Mouse (Mus musculus): ENCODE data around the gene Chchd3. TPM values are rescaled to one million over a fixed set of nuclear protein-coding genes. Genes with fewer than 3 reads are reported as not detected.

Gene Chchd3
- polyA plus RNA-seq, 1 experiment from 2014 or later: 138 TPM

GRCm38 (mm10) chr6:33049705-33050420 lies 10.2 kb downstream of the Chchd3 start:
- no peak overlapping the region for H3K4me3 ChIP-seq

GRCm38 (mm10) chr6:33043480-33043879 lies 16.6 kb downstream of the Chchd3 start:
- Histone ChIP-seq H3K9ac (no peak overlapping the region), H3K27me3 (no peaks in the 10 kb centered on the region), H3K4me3 (no peak overlapping the region), H3K27ac (no peak overlapping the region), H3K4me1 (no peaks in the 10 kb centered on the region), H3K9me3 (replicated peaks) (no peaks in the 10 kb centered on the region), H3K4me2 (no peak overlapping the region), H3K36me3 (ENCODE audit: poor library complexity, severe bottlenecking) (peaks cover 38% of the 10 kb centered on the region)
- 91% methylated on average over 5 of the region's 5 CpGs for WGBS
- no peak for ATAC-seq

More at GRCm38 (mm10) chr6:33049705-33050420, 10.2 kb downstream of the Chchd3 start:
- H3K9me3 ChIP-seq (replicated peaks): no peaks in the 10 kb centered on the region
- H3K4me1 ChIP-seq: no peaks in the 10 kb centered on the region
- peaks cover 20% of the 10 kb centered on the region for H3K36me3 ChIP-seq (ENCODE audit: poor library complexity, severe bottlenecking)
- H3K27ac ChIP-seq: no peak overlapping the region
- ATAC-seq: no peak
- no peak overlapping the region for H3K4me2 ChIP-seq
- H3K27me3 ChIP-seq: no peaks in the 10 kb centered on the region
- H3K9ac ChIP-seq: no peak overlapping the region
- 81% methylated on average over 6 of the region's 6 CpGs for WGBS

DNA sequence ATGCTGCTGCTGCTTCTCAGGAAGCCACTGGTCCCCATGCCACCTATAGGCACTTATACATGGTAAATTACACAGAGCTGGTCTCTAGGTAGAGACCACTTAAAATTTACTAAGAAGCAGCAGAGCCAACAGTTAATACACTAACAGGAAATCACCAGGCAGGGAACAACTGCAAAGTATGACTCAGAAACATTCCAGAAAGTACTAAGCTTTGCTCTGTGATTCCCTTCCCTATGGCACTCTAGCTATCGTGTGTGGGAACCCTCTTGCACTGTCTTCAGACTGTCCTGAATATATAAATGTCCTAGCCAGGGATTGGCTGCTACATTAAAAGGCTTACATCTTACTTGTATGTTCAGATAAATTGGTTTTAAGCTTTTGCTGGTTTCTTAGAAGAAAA lies 17.2 kb downstream of the Chchd3 start:
- no peaks in the 10 kb centered on the region for H3K9me3 ChIP-seq (replicated peaks)
- no peak overlapping the region for H3K4me3 ChIP-seq
- no peak overlapping the region for H3K27ac ChIP-seq
- H3K9ac ChIP-seq: no peak overlapping the region
- no peaks in the 10 kb centered on the region for H3K27me3 ChIP-seq
- no peaks in the 10 kb centered on the region for H3K4me1 ChIP-seq
- H3K36me3 ChIP-seq (ENCODE audit: poor library complexity, severe bottlenecking): peaks cover 32% of the 10 kb centered on the region
- 92% methylated on average over 1 of the region's 1 CpGs for WGBS
- no peak overlapping the region for H3K4me2 ChIP-seq
- no peak for ATAC-seq

GRCm38 (mm10) chr6:33041978-33042377 lies 18.1 kb downstream of the Chchd3 start:
- Histone ChIP-seq H3K4me2 (no peak overlapping the region), H3K9me3 (replicated peaks) (no peaks in the 10 kb centered on the region), H3K4me3 (no peak overlapping the region), H3K4me1 (no peaks in the 10 kb centered on the region), H3K36me3 (ENCODE audit: poor library complexity, severe bottlenecking) (peaks cover 31% of the 10 kb centered on the region), H3K27ac (no peak overlapping the region), H3K27me3 (no peaks in the 10 kb centered on the region), H3K9ac (no peak overlapping the region)
- 94% methylated on average over 2 of the region's 2 CpGs for WGBS
- ATAC-seq: no peak

DNA sequence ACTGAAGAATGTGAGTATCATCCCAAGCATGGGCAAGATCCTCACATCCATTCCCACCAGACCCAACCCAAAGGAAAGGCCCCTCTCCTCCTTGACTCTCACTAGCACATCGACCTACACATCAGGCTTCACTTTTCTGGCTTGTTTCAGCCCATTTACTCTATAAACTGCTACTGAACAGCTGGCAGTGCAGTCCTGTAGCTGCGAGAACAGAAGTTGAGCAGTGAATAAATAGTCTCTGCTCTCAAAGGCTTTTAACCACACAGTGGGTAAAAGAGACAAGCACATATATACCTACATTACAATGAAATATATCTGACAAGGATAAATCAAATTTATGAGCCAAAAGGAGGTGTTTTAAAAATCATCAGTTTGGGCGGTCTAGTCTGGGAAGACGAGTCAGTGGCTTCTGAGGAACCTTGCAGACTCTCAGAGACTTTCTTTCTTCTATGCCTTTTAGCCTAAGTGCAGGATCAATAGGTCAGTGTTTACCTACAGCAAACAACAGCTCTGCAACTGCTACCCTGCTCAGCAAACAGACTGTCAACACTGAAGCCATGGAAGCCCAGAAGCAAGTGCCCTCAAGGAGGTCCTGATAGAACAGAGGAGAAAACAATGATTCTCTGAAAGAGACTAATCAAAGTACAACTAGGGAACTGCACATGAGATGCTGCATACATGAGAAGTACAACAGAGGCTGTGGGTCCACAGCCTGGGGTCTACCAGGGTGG lies 19.5 kb downstream of the Chchd3 start:
- H3K9ac ChIP-seq: no peak overlapping the region
- WGBS: 91% methylated on average over 4 of the region's 4 CpGs
- H3K4me2 ChIP-seq: no peak overlapping the region
- H3K9me3 ChIP-seq (replicated peaks): no peaks in the 10 kb centered on the region
- no peak overlapping the region for H3K27ac ChIP-seq
- no peaks in the 10 kb centered on the region for H3K27me3 ChIP-seq
- no peaks in the 10 kb centered on the region for H3K4me1 ChIP-seq
- ATAC-seq: no peak
- no peak overlapping the region for H3K4me3 ChIP-seq
- H3K36me3 ChIP-seq (ENCODE audit: poor library complexity, severe bottlenecking): peaks cover 28% of the 10 kb centered on the region

- Histone ChIP-seq H3K4me3 (no peak overlapping the region), H3K9me3 (replicated peaks) (no peaks in the 10 kb centered on the region), H3K36me3 (ENCODE audit: poor library complexity, severe bottlenecking) (no peaks in the 10 kb centered on the region), H3K27ac (no peak overlapping the region), H3K4me1 (no peaks in the 10 kb centered on the region), H3K4me2 (no peak overlapping the region), H3K9ac (no peak overlapping the region), H3K27me3 (no peaks in the 10 kb centered on the region)
- ATAC-seq: no peak
- 98% methylated on average over 1 of the region's 1 CpGs for WGBS
These were observed 27.5 kb downstream of the Chchd3 start for GRCm38 (mm10) chr6:33032543-33032942.

- 93% methylated on average over 2 of the region's 2 CpGs for WGBS
- no peak overlapping the region for H3K27ac ChIP-seq
- no peak overlapping the region for H3K4me3 ChIP-seq
- no peak for ATAC-seq
- H3K4me1 ChIP-seq: no peaks in the 10 kb centered on the region
- H3K9ac ChIP-seq: no peak overlapping the region
- H3K4me2 ChIP-seq: no peak overlapping the region
- H3K36me3 ChIP-seq (ENCODE audit: poor library complexity, severe bottlenecking): no peaks in the 10 kb centered on the region
- H3K27me3 ChIP-seq: no peaks in the 10 kb centered on the region
- H3K9me3 ChIP-seq (replicated peaks): no peaks in the 10 kb centered on the region
These were observed 28.4 kb downstream of the Chchd3 start for GRCm38 (mm10) chr6:33031631-33032030.

GRCm38 (mm10) chr6:33028296-33028695 lies 31.8 kb downstream of the Chchd3 start:
- Histone ChIP-seq H3K27me3 (no peaks in the 10 kb centered on the region), H3K4me3 (no peak overlapping the region), H3K4me1 (no peaks in the 10 kb centered on the region), H3K4me2 (no peak overlapping the region), H3K9ac (no peak overlapping the region), H3K36me3 (ENCODE audit: poor library complexity, severe bottlenecking) (no peaks in the 10 kb centered on the region), H3K27ac (no peak overlapping the region), H3K9me3 (replicated peaks) (no peaks in the 10 kb centered on the region)
- no peak for ATAC-seq
- WGBS: 92% methylated on average over 6 of the region's 6 CpGs

DNA sequence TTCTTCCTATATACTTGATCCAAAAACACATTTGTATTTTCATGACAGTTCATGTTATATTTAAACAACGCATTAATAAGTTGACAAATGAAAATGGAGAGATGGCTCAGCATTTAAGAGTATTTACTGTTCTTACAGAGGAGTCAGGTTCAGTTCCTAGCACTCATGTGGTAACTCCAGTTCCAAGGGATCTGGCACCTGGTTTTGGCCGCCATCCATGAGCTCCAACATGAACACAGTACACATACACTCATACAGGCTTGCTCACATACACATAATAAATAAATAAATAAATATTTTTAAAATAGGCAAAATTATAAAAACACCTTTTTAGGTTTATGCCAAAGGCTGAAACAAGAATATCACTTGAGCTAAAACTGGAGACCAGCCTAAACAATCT lies 35.0 kb downstream of the Chchd3 start:
- no peak for ATAC-seq

DNA sequence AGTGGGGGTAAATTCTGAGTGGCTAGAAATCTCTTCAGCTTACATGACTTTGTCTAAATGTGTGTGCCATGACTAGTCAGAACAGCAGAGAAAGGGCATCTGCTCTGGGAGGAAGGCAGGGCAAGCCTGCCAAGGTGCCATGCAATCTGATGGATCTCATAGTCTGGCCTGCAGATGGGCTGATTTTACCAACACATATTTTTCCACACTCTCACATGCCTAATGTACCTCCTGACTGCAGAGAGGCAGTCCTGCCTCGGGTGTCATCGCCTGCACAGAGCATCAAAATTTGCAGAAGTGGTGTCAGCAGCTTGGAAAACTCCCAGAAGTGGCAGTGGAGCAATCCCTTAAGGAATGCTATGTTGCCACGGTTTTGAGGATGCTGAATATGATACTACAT lies 55.5 kb downstream of the Chchd3 start:
- H3K9me3 ChIP-seq (replicated peaks): no peaks in the 10 kb centered on the region
- peak overlapping the region; percentile 54 for H3K27ac ChIP-seq
- H3K27me3 ChIP-seq: no peaks in the 10 kb centered on the region
- peak; percentile 68; the same call in 1 of the 2 replicates for ATAC-seq
- H3K4me2 ChIP-seq: no peak overlapping the region
- H3K36me3 ChIP-seq (ENCODE audit: poor library complexity, severe bottlenecking): 0 out of 2 replicates have a peak, but pooled peaks cover 4% of the 10 kb centered on the region
- H3K9ac ChIP-seq: no peak overlapping the region
- H3K4me3 ChIP-seq: no peak overlapping the region
- 0 out of 2 replicates have a peak, but pooled peaks cover 3% of the 10 kb centered on the region for H3K4me1 ChIP-seq
- 83% methylated on average over 3 of the region's 3 CpGs for WGBS

More for the DNA sequence above, 35.0 kb downstream of the Chchd3 start:
- 94% methylated on average over 2 of the region's 2 CpGs for WGBS
- Histone ChIP-seq H3K36me3 (ENCODE audit: poor library complexity, severe bottlenecking) (no peaks in the 10 kb centered on the region), H3K4me1 (no peaks in the 10 kb centered on the region), H3K4me2 (no peak overlapping the region), H3K9me3 (replicated peaks) (no peaks in the 10 kb centered on the region), H3K27ac (no peak overlapping the region), H3K4me3 (no peak overlapping the region), H3K9ac (no peak overlapping the region), H3K27me3 (no peaks in the 10 kb centered on the region)

DNA sequence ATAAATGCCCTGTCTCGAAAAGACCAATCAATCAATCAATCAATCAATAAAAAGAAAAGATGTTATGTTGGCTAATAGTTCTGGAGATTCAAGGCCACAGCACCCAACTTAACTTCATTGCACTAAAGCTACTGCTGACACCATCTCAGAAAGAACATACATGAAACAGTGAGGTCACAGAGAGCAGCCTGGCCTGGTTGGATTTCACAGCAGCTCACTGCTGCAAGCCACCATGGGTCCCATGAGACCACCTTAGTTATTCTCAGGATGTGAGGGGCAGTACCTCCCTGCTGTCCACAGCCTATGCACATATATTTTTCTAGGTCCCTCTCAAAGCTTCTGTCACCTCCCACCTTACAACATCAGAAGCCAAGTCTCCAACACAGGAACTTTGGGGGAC lies 57.1 kb downstream of the Chchd3 start:
- no peak for ATAC-seq
- H3K27ac ChIP-seq: no peak overlapping the region
- H3K4me2 ChIP-seq: no peak overlapping the region
- H3K9ac ChIP-seq: no peak overlapping the region
- H3K4me1 ChIP-seq: 0 out of 2 replicates have a peak, but pooled peaks cover 3% of the 10 kb centered on the region
- H3K27me3 ChIP-seq: no peaks in the 10 kb centered on the region
- no peak overlapping the region for H3K4me3 ChIP-seq
- no peaks in the 10 kb centered on the region for H3K9me3 ChIP-seq (replicated peaks)
- 0 out of 2 replicates have a peak, but pooled peaks cover under 1% of the 10 kb centered on the region for H3K36me3 ChIP-seq (ENCODE audit: poor library complexity, severe bottlenecking)
- 90% methylated on average over 1 of the region's 1 CpGs for WGBS

DNA sequence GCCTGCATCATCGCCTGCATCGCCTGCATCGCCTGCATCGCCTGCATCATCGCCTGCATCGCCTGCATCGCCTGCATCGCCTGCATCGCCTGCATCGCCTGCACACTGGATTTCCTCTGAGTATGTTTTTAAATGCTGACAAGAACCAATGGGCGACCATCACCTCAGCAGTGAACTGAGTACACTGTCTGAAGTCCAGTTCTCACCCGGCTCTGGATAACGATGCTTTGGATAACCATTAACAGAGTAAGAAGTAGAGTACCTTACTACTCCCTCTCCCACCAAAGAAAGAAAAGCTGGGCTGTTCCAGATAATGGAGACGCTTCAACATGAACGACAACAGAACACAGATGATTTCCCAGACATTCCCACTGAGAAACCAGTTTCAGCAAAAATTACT lies 58.8 kb downstream of the Chchd3 start:
- peaks cover 6% of the 10 kb centered on the region; the same call in 1 of the 2 replicates for H3K4me1 ChIP-seq
- H3K27ac ChIP-seq: no peak overlapping the region
- no peaks in the 10 kb centered on the region for H3K27me3 ChIP-seq
- H3K4me2 ChIP-seq: no peak overlapping the region
- H3K36me3 ChIP-seq (ENCODE audit: poor library complexity, severe bottlenecking): no peaks in the 10 kb centered on the region
- no peak overlapping the region for H3K4me3 ChIP-seq
- WGBS: 92% methylated on average over 15 of the region's 15 CpGs
- no peaks in the 10 kb centered on the region for H3K9me3 ChIP-seq (replicated peaks)
- ATAC-seq: no peak
- no peak overlapping the region for H3K9ac ChIP-seq
